Mouse (Mus musculus): ENCODE results near the gene Rnf5. TPM values are rescaled to one million over a fixed set of nuclear protein-coding genes. Genes with fewer than 3 reads are reported as not detected.

Gene Rnf5
- polyA plus RNA-seq, 1 experiment from 2014 or later = 175 TPM

DNA sequence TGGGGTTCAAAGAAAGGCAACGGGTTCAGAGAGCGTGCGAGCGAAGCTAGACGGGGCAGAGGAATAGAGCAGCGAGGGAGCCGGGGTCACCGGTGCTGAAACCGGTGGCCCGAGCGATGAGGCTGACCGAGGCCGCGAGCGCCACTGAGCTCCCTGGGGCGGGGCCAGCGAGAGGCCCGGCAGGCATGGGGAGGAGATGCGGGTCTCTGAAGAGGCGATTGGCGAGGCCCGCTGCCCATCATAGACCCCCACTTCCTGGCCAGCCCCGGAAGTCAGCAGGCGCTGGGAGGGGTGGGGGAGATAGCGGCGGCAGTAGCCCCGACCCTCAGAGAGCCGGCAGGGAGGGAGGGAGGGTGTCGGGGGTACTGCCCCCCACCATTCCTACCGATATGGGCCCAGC is 2.1 kb upstream of the Rnf5 start:
- H3K36me3 ChIP-seq (ENCODE audit: control insufficient read depth, insufficient read depth, low read length) = no peaks in the 10 kb centered on the region
- no peaks in the 10 kb centered on the region for H3K27me3 ChIP-seq (ENCODE audit: control insufficient read depth, insufficient read depth, low read length)
- H3K4me3 ChIP-seq (ENCODE audit: low read depth, low read length) = peak overlapping the region; percentile 96
- peaks cover 16% of the 10 kb centered on the region for H3K4me1 ChIP-seq (replicated peaks; ENCODE audit: control insufficient read depth, insufficient read depth, low read length)
- ATAC-seq (ENCODE audit: low FRiP score) (peak; percentile 37), DNase-seq (ENCODE audit: low spot score) (peak; percentile 96)
- H3K4me2 ChIP-seq (replicated peaks; ENCODE audit: low read depth, low read length) = peak overlapping the region; percentile 95
- WGBS = 0% methylated on average over 21 of the region's 30 CpGs
- H3K9me3 ChIP-seq (ENCODE audit: control insufficient read depth, low read length) = no peaks in the 10 kb centered on the region
- H3K9ac ChIP-seq (ENCODE audit: low read depth, low read length) = peak overlapping the region; percentile 91
- H3K27ac ChIP-seq (ENCODE audit: low read depth, low read length) = peak overlapping the region; percentile 87

- 19% methylated on average over 24 of the region's 24 CpGs for WGBS
Measured at GRCm38 (mm10) chr17:34604511-34605237, 1.2 kb upstream of the Rnf5 start.

GRCm38 (mm10) chr17:34604061-34604508 is 595 bp upstream of the Rnf5 start, which contains the start of gene Agpat1:
Gene Agpat1 (plus strand): TSS chr17:34604262.
- ATAC-seq (ENCODE audit: low FRiP score) (peak; percentile 89), DNase-seq (ENCODE audit: low spot score) (peak; percentile 100)
- no peaks in the 10 kb centered on the region for H3K27me3 ChIP-seq (ENCODE audit: control insufficient read depth, insufficient read depth, low read length)
- H3K9ac ChIP-seq (ENCODE audit: low read depth, low read length) = peak within 1 kb of the TSS; percentile 91
- H3K4me1 ChIP-seq (replicated peaks; ENCODE audit: control insufficient read depth, insufficient read depth, low read length) = peaks cover 16% of the 10 kb centered on the region
- H3K27ac ChIP-seq (ENCODE audit: low read depth, low read length) = peak within 1 kb of the TSS; percentile 87
- 0% methylated on average over 35 of the region's 35 CpGs for WGBS
- no peaks in the 10 kb centered on the region for H3K9me3 ChIP-seq (ENCODE audit: control insufficient read depth, low read length)
- H3K36me3 ChIP-seq (ENCODE audit: control insufficient read depth, insufficient read depth, low read length) = peaks cover 6% of the 10 kb centered on the region
- H3K4me2 ChIP-seq (replicated peaks; ENCODE audit: low read depth, low read length) = peak within 1 kb of the TSS; percentile 81
- peak within 1 kb of the TSS; percentile 96 for H3K4me3 ChIP-seq (ENCODE audit: low read depth, low read length)

More at GRCm38 (mm10) chr17:34604511-34605237, 1.2 kb upstream of the Rnf5 start:
- Histone ChIP-seq H3K4me1 (replicated peaks; ENCODE audit: control insufficient read depth, insufficient read depth, low read length) (peaks cover 16% of the 10 kb centered on the region), H3K27me3 (ENCODE audit: control insufficient read depth, insufficient read depth, low read length) (no peaks in the 10 kb centered on the region), H3K4me2 (replicated peaks; ENCODE audit: low read depth, low read length) (peak overlapping the region; percentile 81), H3K9ac (ENCODE audit: low read depth, low read length) (peak overlapping the region; percentile 91), H3K36me3 (ENCODE audit: control insufficient read depth, insufficient read depth, low read length) (peaks cover 6% of the 10 kb centered on the region), H3K4me3 (ENCODE audit: low read depth, low read length) (peak overlapping the region; percentile 96), H3K9me3 (ENCODE audit: control insufficient read depth, low read length) (no peaks in the 10 kb centered on the region), H3K27ac (ENCODE audit: low read depth, low read length) (peak overlapping the region; percentile 87)
- ATAC-seq (ENCODE audit: low FRiP score) (no peak), DNase-seq (ENCODE audit: low spot score) (peak; percentile 39)

- peaks cover 13% of the 10 kb centered on the region for H3K4me1 ChIP-seq (replicated peaks; ENCODE audit: control insufficient read depth, insufficient read depth, low read length)
- H3K36me3 ChIP-seq (ENCODE audit: control insufficient read depth, insufficient read depth, low read length) = peaks cover 6% of the 10 kb centered on the region
- H3K4me2 ChIP-seq (replicated peaks; ENCODE audit: low read depth, low read length) = peak overlapping the region; percentile 80; the same call in 1 of the 2 replicates
Measured at GRCm38 (mm10) chr17:34601796-34602195, 1.7 kb downstream of the Rnf5 start.

GRCm38 (mm10) chr17:34599891-34600290 is 3.6 kb downstream of the Rnf5 start:
- ATAC-seq (ENCODE audit: low FRiP score) = no peak
- Histone ChIP-seq H3K4me1 (replicated peaks; ENCODE audit: control insufficient read depth, insufficient read depth, low read length) (peaks cover 8% of the 10 kb centered on the region), H3K27me3 (ENCODE audit: control insufficient read depth, insufficient read depth, low read length) (no peaks in the 10 kb centered on the region), H3K9ac (ENCODE audit: low read depth, low read length) (no peak overlapping the region), H3K9me3 (ENCODE audit: control insufficient read depth, low read length) (no peaks in the 10 kb centered on the region), H3K4me2 (replicated peaks; ENCODE audit: low read depth, low read length) (no peak overlapping the region), H3K27ac (ENCODE audit: low read depth, low read length) (no peak overlapping the region), H3K4me3 (ENCODE audit: low read depth, low read length) (no peak overlapping the region), H3K36me3 (ENCODE audit: control insufficient read depth, insufficient read depth, low read length) (peaks cover 6% of the 10 kb centered on the region)
- 79% methylated on average over 9 of the region's 9 CpGs for WGBS
- no peak for DNase-seq (ENCODE audit: low spot score)

More at GRCm38 (mm10) chr17:34601796-34602195, 1.7 kb downstream of the Rnf5 start:
- DNase-seq (ENCODE audit: low spot score) = no peak
- 87% methylated on average over 12 of the region's 12 CpGs for WGBS
- Histone ChIP-seq H3K27me3 (ENCODE audit: control insufficient read depth, insufficient read depth, low read length) (no peaks in the 10 kb centered on the region), H3K27ac (ENCODE audit: low read depth, low read length) (no peak overlapping the region), H3K9ac (ENCODE audit: low read depth, low read length) (no peak overlapping the region), H3K9me3 (ENCODE audit: control insufficient read depth, low read length) (no peaks in the 10 kb centered on the region), H3K4me3 (ENCODE audit: low read depth, low read length) (peak overlapping the region; percentile 56; the same call in 1 of the 2 replicates)
- ATAC-seq (ENCODE audit: low FRiP score) = no peak

GRCm38 (mm10) chr17:34597566-34598095 is 5.9 kb downstream of the Rnf5 start, which contains the start of gene Ager:
Gene Ager (plus strand): TSS chr17:34597862.
- no peak within 1 kb of the TSS for H3K4me2 ChIP-seq (replicated peaks; ENCODE audit: low read depth, low read length)
- H3K9me3 ChIP-seq (ENCODE audit: control insufficient read depth, low read length) = no peaks in the 10 kb centered on the region
- ATAC-seq (ENCODE audit: low FRiP score) (no peak), DNase-seq (ENCODE audit: low spot score) (no peak)
- H3K4me3 ChIP-seq (ENCODE audit: low read depth, low read length) = no peak within 1 kb of the TSS
- WGBS = 30% methylated on average over 6 of the region's 6 CpGs
- H3K36me3 ChIP-seq (ENCODE audit: control insufficient read depth, insufficient read depth, low read length) = peaks cover 6% of the 10 kb centered on the region
- no peak within 1 kb of the TSS for H3K9ac ChIP-seq (ENCODE audit: low read depth, low read length)
- no peaks in the 10 kb centered on the region for H3K27me3 ChIP-seq (ENCODE audit: control insufficient read depth, insufficient read depth, low read length)
- H3K27ac ChIP-seq (ENCODE audit: low read depth, low read length) = no peak within 1 kb of the TSS; the same call in 1 of the 2 replicates
- H3K4me1 ChIP-seq (replicated peaks; ENCODE audit: control insufficient read depth, insufficient read depth, low read length) = peaks cover 10% of the 10 kb centered on the region

DNA sequence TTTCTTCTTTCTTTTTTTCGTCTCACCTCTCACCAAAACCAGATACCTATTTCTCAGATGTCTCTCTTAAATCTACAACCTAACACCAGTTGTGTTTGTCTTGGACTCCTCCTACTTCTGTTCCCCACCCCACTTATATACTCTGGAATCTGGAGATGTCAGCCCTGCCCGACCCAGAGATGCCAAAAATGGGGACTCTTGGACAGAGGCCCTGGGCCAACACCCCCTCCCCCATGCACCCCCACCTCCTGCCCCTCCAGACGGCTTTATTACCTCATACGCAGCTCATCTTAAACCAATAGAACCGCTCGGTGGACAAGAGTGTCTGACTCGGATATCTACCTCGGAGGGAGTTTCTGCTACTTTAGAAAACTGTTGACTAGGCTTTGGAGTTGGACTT is 7.4 kb downstream of the Rnf5 start:
- peaks cover 10% of the 10 kb centered on the region for H3K4me1 ChIP-seq (replicated peaks; ENCODE audit: control insufficient read depth, insufficient read depth, low read length)
- peaks cover 6% of the 10 kb centered on the region for H3K36me3 ChIP-seq (ENCODE audit: control insufficient read depth, insufficient read depth, low read length)
- H3K9me3 ChIP-seq (ENCODE audit: control insufficient read depth, low read length) = no peaks in the 10 kb centered on the region
- no peaks in the 10 kb centered on the region for H3K27me3 ChIP-seq (ENCODE audit: control insufficient read depth, insufficient read depth, low read length)
- no peak overlapping the region for H3K4me2 ChIP-seq (replicated peaks; ENCODE audit: low read depth, low read length)
- DNase-seq (ENCODE audit: low spot score) (no peak), ATAC-seq (ENCODE audit: low FRiP score) (no peak)
- H3K27ac ChIP-seq (ENCODE audit: low read depth, low read length) = no peak overlapping the region
- H3K9ac ChIP-seq (ENCODE audit: low read depth, low read length) = no peak overlapping the region
- no peak overlapping the region for H3K4me3 ChIP-seq (ENCODE audit: low read depth, low read length)
- WGBS = 85% methylated on average over 8 of the region's 8 CpGs

DNA sequence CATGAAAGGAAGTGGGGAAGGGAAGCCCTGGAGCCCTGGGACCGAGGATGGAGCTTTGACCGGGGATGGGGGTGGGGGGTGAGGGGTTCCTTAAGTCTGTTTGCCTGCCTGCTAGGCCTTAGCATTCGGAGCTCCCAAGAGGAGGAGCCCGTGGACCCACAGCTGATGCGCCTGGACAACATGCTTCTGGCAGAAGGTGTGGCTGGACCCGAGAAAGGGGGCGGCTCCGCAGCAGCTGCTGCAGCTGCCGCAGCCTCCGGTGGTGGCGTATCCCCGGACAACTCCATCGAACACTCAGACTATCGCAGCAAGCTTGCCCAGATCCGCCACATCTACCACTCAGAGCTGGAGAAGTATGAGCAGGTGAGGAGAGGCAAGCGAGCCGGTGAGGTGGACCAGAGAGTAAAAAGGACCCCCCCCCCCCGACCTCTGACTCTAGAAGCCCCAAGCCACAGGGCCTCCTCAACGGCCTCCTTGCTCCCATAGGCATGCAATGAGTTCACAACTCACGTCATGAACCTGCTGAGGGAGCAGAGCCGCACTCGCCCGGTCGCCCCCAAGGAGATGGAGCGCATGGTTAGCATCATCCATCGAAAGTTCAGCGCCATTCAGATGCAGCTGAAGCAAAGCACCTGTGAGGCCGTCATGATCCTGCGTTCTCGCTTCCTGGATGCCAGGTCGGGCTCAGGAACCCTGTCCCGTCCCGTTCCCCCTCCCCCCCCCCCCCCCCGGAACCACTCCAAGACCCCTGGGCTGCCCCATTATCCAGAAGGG is 9.6 kb downstream of the Rnf5 start:
- 49% methylated on average over 32 of the region's 34 CpGs for WGBS
- H3K36me3 ChIP-seq (ENCODE audit: control insufficient read depth, insufficient read depth, low read length) = no peaks in the 10 kb centered on the region
- H3K4me1 ChIP-seq (replicated peaks; ENCODE audit: control insufficient read depth, insufficient read depth, low read length) = peaks cover 25% of the 10 kb centered on the region
- H3K4me2 ChIP-seq (replicated peaks; ENCODE audit: low read depth, low read length) = peak overlapping the region; percentile 98
- peak overlapping the region; percentile 97 for H3K4me3 ChIP-seq (ENCODE audit: low read depth, low read length)
- peak overlapping the region; percentile 100; the same call in 1 of the 2 replicates for H3K27ac ChIP-seq (ENCODE audit: low read depth, low read length)
- H3K9me3 ChIP-seq (ENCODE audit: control insufficient read depth, low read length) = no peaks in the 10 kb centered on the region
- DNase-seq (ENCODE audit: low spot score) = no peak
- peak overlapping the region; percentile 99 for H3K9ac ChIP-seq (ENCODE audit: low read depth, low read length)
- no peaks in the 10 kb centered on the region for H3K27me3 ChIP-seq (ENCODE audit: control insufficient read depth, insufficient read depth, low read length)
- ATAC-seq (ENCODE audit: low FRiP score) = no peak

Measured in hindbrain, embryonic 11.5 days (tissue).